ENCODE assay signal across 13 mouse cellular contexts in genomic region chr10:67000136-67000535, GRCm38 (mm10).
"Had no signal": no experiment of that assay in that cellular context is flagged by ENCODE, and none has a peak within 500 bp of the region (broad histone marks: within the 10 kb centered on the region; RNA-seq: fewer than 3 reads in every experiment).

No protein-coding gene starts in this region.

- H3K9ac ChIP-seq: liver, embryonic 15.5 days; neural tube, embryonic 12.5 days had no signal

- ATAC-seq: lung, postnatal 0 days had no signal

- H3K27ac ChIP-seq: left cerebral cortex, adult 2 months; limb, embryonic 10.5 days; liver, embryonic 15.5 days; midbrain, embryonic 10.5 days; neural tube, embryonic 12.5 days; stomach, postnatal 0 days had no signal

- DNase-seq: kidney, postnatal 14 days; lung, adult 2 months; lung, postnatal 36 days; midbrain, embryonic 14.5 days; thymus, postnatal 4 days had no signal

- H3K4me3 ChIP-seq: left cerebral cortex, adult 2 months; limb, embryonic 10.5 days; liver, embryonic 15.5 days; midbrain, embryonic 10.5 days; neural tube, embryonic 12.5 days had no signal

- H3K4me2 ChIP-seq: liver, embryonic 11.5 days; liver, embryonic 15.5 days; neural tube, embryonic 12.5 days had no signal

- H3K27me3 ChIP-seq: neural tube, embryonic 12.5 days had no signal

- H3K36me3 ChIP-seq: limb, embryonic 10.5 days; liver, embryonic 15.5 days; midbrain, embryonic 10.5 days; neural tube, embryonic 12.5 days had no signal

- H3K9me3 ChIP-seq: limb, embryonic 10.5 days; liver, embryonic 15.5 days; neural tube, embryonic 12.5 days had no signal
